Mouse (Mus musculus): ENCODE data around the gene Eif3l.
A peak's percentile ranks its signal among the peaks of the same experiment; 100 is the strongest.

- TF ChIP-seq POLR2A (IDR thresholded peaks at IDR 0.05; ENCODE audit: borderline replicate concordance, low read depth, low read length) (no peak), CTCF (IDR thresholded peaks at IDR 0.05; ENCODE audit: low read depth, low read length) (peak; percentile 69)
Observed at GRCm38 (mm10) chr15:79038853-79039252, 36.1 kb upstream of the Eif3l start.
